Mouse (Mus musculus) myocyte (in vitro differentiated cells): Measurements from ENCODE around the gene H2-K1.
"Not testable (repeated sequence)": the region's sequence is repeated elsewhere in the genome, so short reads cannot be mapped to it uniquely, and the experiment has no call there.

Source experiments
- E2F4 ChIP-seq: IDR thresholded peaks from one replicate; pipeline ENCODE4 v1.6.1; 2011; ENCODE audit warnings: mild to moderate bottlenecking, control low read depth, moderate library complexity; ENCODE audit not compliant: insufficient read depth
- MAX ChIP-seq: IDR thresholded peaks from one replicate; pipeline ENCODE4 v1.6.1; 2011; ENCODE audit warnings: low read depth, mild to moderate bottlenecking, control low read depth
- MYOD1 ChIP-seq, 3 experiments: IDR thresholded peaks; one replicate each; pipeline ENCODE4 v1.6.1; 2011; ENCODE audit warnings: control low read depth in 2 of 3, low read depth in 2 of 3, mild to moderate bottlenecking in 2 of 3, moderate library complexity in 1 of 3; ENCODE audit not compliant: insufficient read length in 2 of 3, control insufficient read depth in 1 of 3
- MYOG ChIP-seq, 3 experiments: IDR thresholded peaks; one replicate each; pipeline ENCODE4 v1.6.1; 2011; ENCODE audit warnings: control low read depth in 2 of 3, low read depth in 2 of 3, mild to moderate bottlenecking in 2 of 3; ENCODE audit not compliant: insufficient read length in 2 of 3, control insufficient read depth in 1 of 3, insufficient read depth in 1 of 3
- POLR2A ChIP-seq: IDR thresholded peaks from one replicate; pipeline ENCODE4 v1.6.1; 2011; ENCODE audit warnings: low read depth, mild to moderate bottlenecking, control low read depth, moderate library complexity; ENCODE audit not compliant: insufficient read length
- POLR2AphosphoS2 ChIP-seq: IDR thresholded peaks from one replicate; pipeline ENCODE4 v1.6.1; 2011; ENCODE audit warnings: low read depth, control low read depth; ENCODE audit not compliant: insufficient read length
- REST ChIP-seq: IDR thresholded peaks from one replicate; pipeline ENCODE4 v1.6.1; 2011; ENCODE audit warnings: mild to moderate bottlenecking, control low read depth, moderate library complexity; ENCODE audit not compliant: insufficient read depth, insufficient read length
- SRF ChIP-seq: IDR thresholded peaks from one replicate; pipeline ENCODE4 v1.6.1; 2011; ENCODE audit warnings: low read depth; ENCODE audit not compliant: control insufficient read depth, insufficient read length
- TCF12 ChIP-seq: IDR thresholded peaks from one replicate; pipeline ENCODE4 v1.6.1; 2011; ENCODE audit warnings: mild to moderate bottlenecking, control low read depth; ENCODE audit not compliant: poor library complexity, insufficient read depth, severe bottlenecking
- TCF3 ChIP-seq: IDR thresholded peaks from one replicate; pipeline ENCODE4 v1.6.1; 2011; ENCODE audit warnings: low read depth, control low read depth; ENCODE audit not compliant: insufficient read length
- USF1 ChIP-seq: IDR thresholded peaks from one replicate; pipeline ENCODE4 v1.6.1; 2011; ENCODE audit warnings: low read depth, mild to moderate bottlenecking, control low read depth, moderate library complexity

- TF ChIP-seq POLR2A; SRF; USF1; MAX; POLR2AphosphoS2; MYOG (IDR thresholded peaks at IDR 0.05; ENCODE audit: control insufficient read depth in 1 of 3, insufficient read depth in 1 of 3, insufficient read length in 2 of 3, low read depth in 2 of 3); TCF12; REST; TCF3; E2F4; MYOD1 (IDR thresholded peaks at IDR 0.05; ENCODE audit: control insufficient read depth in 1 of 3, insufficient read length in 2 of 3, low read depth in 2 of 3): not testable (repeated sequence)
These were observed 649 bp upstream of the H2-K1 start for GRCm38 (mm10) chr17:34000796-34001195.
